Mouse (Mus musculus) CH12.LX (cell line): ENCODE results near the gene Cnn3. TPM values are rescaled to one million over a fixed set of nuclear protein-coding genes. Genes with fewer than 3 reads are reported as not detected.

ENCODE experiments used
- DNase-seq: peaks from one replicate; pipeline ENCODE4 v3.0.0-alpha.2; 2013; ENCODE audit errors: extremely low read depth
- H3K27ac ChIP-seq: 2 replicates; pipeline ENCODE4 v1.5.1; 2012; ENCODE audit warnings: low read depth, mild to moderate bottlenecking, control low read depth, moderate library complexity; ENCODE audit not compliant: insufficient read depth
- H3K27me3 ChIP-seq: replicated peaks from 2 replicates; pipeline ENCODE3; 2012; ENCODE audit warnings: inconsistent platforms
- H3K36me3 ChIP-seq, 2 experiments: replicated peaks in 1 of 2; 2 replicates each; pipeline versions ENCODE3 to v1.6.1; 2012; ENCODE audit warnings: inconsistent platforms in 1 of 2, low read length in 1 of 2, mild to moderate bottlenecking in 1 of 2, mixed read lengths in 1 of 2, moderate library complexity in 1 of 2; ENCODE audit not compliant: control insufficient read depth in 1 of 2, insufficient read depth in 1 of 2
- H3K4me1 ChIP-seq, 2 experiments: 2 replicates each; pipeline ENCODE4 v1.6.1; 2012; ENCODE audit warnings: inconsistent platforms in 1 of 2, moderate library complexity in 1 of 2; ENCODE audit not compliant: insufficient read depth in 2 of 2, control insufficient read depth in 1 of 2
- H3K4me2 ChIP-seq: 2 replicates; pipeline ENCODE4 v1.6.1; 2012; ENCODE audit warnings: low read depth, mild to moderate bottlenecking, control low read depth; ENCODE audit not compliant: poor library complexity, insufficient read depth, severe bottlenecking
- H3K4me3 ChIP-seq, 3 experiments: fragments of 150-350 bp in 1 of 3; sonication (generic) in 1 of 3; replicated peaks in 1 of 3; 2 replicates each; pipeline versions ENCODE3 to v1.5.1; 2011 to 2012; ENCODE audit warnings: low read depth in 2 of 3, low read length in 2 of 3, mild to moderate bottlenecking in 2 of 3, moderate library complexity in 2 of 3, control low read depth in 1 of 3, improper control_type of control experiment in 1 of 3, inconsistent platforms in 1 of 3, mixed read lengths in 1 of 3; ENCODE audit not compliant: poor library complexity in 1 of 3
- H3K79me2 ChIP-seq: replicated peaks from 2 replicates; pipeline ENCODE4 v1.6.1; 2012; ENCODE audit warnings: mild to moderate bottlenecking, moderate library complexity; ENCODE audit not compliant: control insufficient read depth, poor library complexity, insufficient read depth, severe bottlenecking; ENCODE audit errors: extremely low read depth
- H3K9ac ChIP-seq: 2 replicates; pipeline ENCODE4 v1.6.1; 2012; ENCODE audit warnings: low read depth, mild to moderate bottlenecking, control low read depth, moderate library complexity; ENCODE audit not compliant: insufficient read depth
- H3K9me3 ChIP-seq: replicated peaks from 2 replicates; pipeline ENCODE3; 2012; ENCODE audit warnings: low read length, inconsistent platforms, mixed read lengths
- BHLHE40 ChIP-seq: IDR thresholded peaks from 2 replicates; pipeline ENCODE4 v1.6.1; 2011; ENCODE audit warnings: mild to moderate bottlenecking, low read depth, low read length, improper control_type of control experiment
- CHD1 ChIP-seq: IDR thresholded peaks from 2 replicates; pipeline ENCODE4 v1.6.1; 2012; ENCODE audit warnings: low read depth, low read length, improper control_type of control experiment, inconsistent platforms
- CHD2 ChIP-seq: IDR thresholded peaks from 2 replicates; pipeline ENCODE4 v1.6.1; 2011; ENCODE audit warnings: low read length, improper control_type of control experiment
- CTCF ChIP-seq, 2 experiments: IDR thresholded peaks in 1 of 2; conservative IDR thresholded peaks in 1 of 2; 2 replicates each; pipeline ENCODE4 v1.5.1; 2011 to 2012; ENCODE audit warnings: low read depth in 2 of 2, low read length in 2 of 2, improper control_type of control experiment in 1 of 2, inconsistent platforms in 1 of 2, mild to moderate bottlenecking in 1 of 2, moderate library complexity in 1 of 2
- E2F4 ChIP-seq: IDR thresholded peaks from 2 replicates; pipeline ENCODE4 v1.6.1; 2011; ENCODE audit warnings: low read depth, low read length, improper control_type of control experiment; ENCODE audit not compliant: insufficient replicate concordance
- ELF1 ChIP-seq: IDR thresholded peaks from 2 replicates; pipeline ENCODE4 v1.6.1; 2014; ENCODE audit warnings: low read depth, mild to moderate bottlenecking, inconsistent platforms, low read length, improper control_type of control experiment
- ETS1 ChIP-seq: conservative IDR thresholded peaks from 2 replicates; pipeline ENCODE4 v1.6.1; 2012; ENCODE audit warnings: low read depth, mild to moderate bottlenecking, inconsistent platforms, low read length, improper control_type of control experiment, moderate library complexity
- GABPA ChIP-seq: IDR thresholded peaks from 2 replicates; pipeline ENCODE4 v1.6.1; 2012; ENCODE audit warnings: low read depth, low read length, improper control_type of control experiment, inconsistent platforms; ENCODE audit not compliant: insufficient replicate concordance
- IRF4 ChIP-seq: IDR thresholded peaks from 2 replicates; pipeline ENCODE4 v1.6.1; 2014; ENCODE audit warnings: low read depth, mild to moderate bottlenecking, inconsistent platforms, low read length, improper control_type of control experiment
- JUN ChIP-seq: IDR thresholded peaks from 2 replicates; pipeline ENCODE4 v1.6.1; 2011; ENCODE audit warnings: low read depth, mild to moderate bottlenecking, low read length, improper control_type of control experiment, moderate library complexity; ENCODE audit not compliant: insufficient read depth
- KAT2A ChIP-seq: IDR thresholded peaks from 2 replicates; pipeline ENCODE4 v1.6.1; 2012; ENCODE audit warnings: low read length, improper control_type of control experiment, inconsistent platforms; ENCODE audit not compliant: insufficient replicate concordance
- MAFK ChIP-seq: IDR thresholded peaks from 2 replicates; pipeline ENCODE4 v1.6.1; 2011; ENCODE audit warnings: low read length, improper control_type of control experiment; ENCODE audit not compliant: insufficient replicate concordance
- MAX ChIP-seq: IDR thresholded peaks from 2 replicates; pipeline ENCODE4 v1.6.1; 2011; ENCODE audit warnings: low read length, improper control_type of control experiment
- MAZ ChIP-seq: IDR thresholded peaks from 2 replicates; pipeline ENCODE4 v1.6.1; 2012; ENCODE audit warnings: low read depth, mild to moderate bottlenecking, inconsistent platforms, low read length, improper control_type of control experiment, moderate library complexity
- MXI1 ChIP-seq: IDR thresholded peaks from 2 replicates; pipeline ENCODE4 v1.6.1; 2011; ENCODE audit warnings: mild to moderate bottlenecking, low read depth, low read length, improper control_type of control experiment
- MYC ChIP-seq: IDR thresholded peaks from 2 replicates; pipeline ENCODE4 v1.6.1; 2011; ENCODE audit warnings: low read depth, mild to moderate bottlenecking, improper control_type of control experiment, low read length
- NELFE ChIP-seq: IDR thresholded peaks from 2 replicates; pipeline ENCODE4 v1.6.1; 2011; ENCODE audit warnings: low read depth, low read length, improper control_type of control experiment
- NRF1 ChIP-seq: IDR thresholded peaks from 2 replicates; pipeline ENCODE4 v1.6.1; 2014; ENCODE audit warnings: low read depth, mild to moderate bottlenecking, inconsistent platforms, low read length, improper control_type of control experiment, moderate library complexity
- POLR2A ChIP-seq: IDR thresholded peaks from 2 replicates; pipeline ENCODE4 v1.6.1; 2011; ENCODE audit warnings: low read depth, mild to moderate bottlenecking, improper control_type of control experiment, low read length
- POLR2AphosphoS2 ChIP-seq: IDR thresholded peaks from 2 replicates; pipeline ENCODE4 v1.6.1; 2011; ENCODE audit warnings: low read depth, low read length, improper control_type of control experiment
- SMC3 ChIP-seq: IDR thresholded peaks from 2 replicates; pipeline ENCODE4 v1.6.1; 2011; ENCODE audit warnings: low read depth, low read length, improper control_type of control experiment
- TBP ChIP-seq: conservative IDR thresholded peaks from 2 replicates; pipeline ENCODE4 v1.6.1; 2011; ENCODE audit warnings: low read depth, low read length, improper control_type of control experiment
- UBTF ChIP-seq: IDR thresholded peaks from 2 replicates; pipeline ENCODE4 v1.6.1; 2012; ENCODE audit warnings: low read depth, mild to moderate bottlenecking, inconsistent platforms, low read length, improper control_type of control experiment, moderate library complexity
- USF1 ChIP-seq: IDR thresholded peaks from 2 replicates; pipeline ENCODE4 v1.6.1; 2014; ENCODE audit warnings: low read depth, mild to moderate bottlenecking, inconsistent platforms, low read length, improper control_type of control experiment
- ZC3H11A ChIP-seq: IDR thresholded peaks from 2 replicates; pipeline ENCODE4 v1.6.1; 2012; ENCODE audit warnings: low read depth, mild to moderate bottlenecking, inconsistent platforms, low read length, improper control_type of control experiment
- ZMIZ1 ChIP-seq: IDR thresholded peaks from 2 replicates; pipeline ENCODE4 v1.6.1; 2012; ENCODE audit warnings: low read depth, mild to moderate bottlenecking, inconsistent platforms, low read length, improper control_type of control experiment
- ZNF384 ChIP-seq: IDR thresholded peaks from 2 replicates; pipeline ENCODE4 v1.6.1; 2012; ENCODE audit warnings: low read depth, low read length, improper control_type of control experiment, inconsistent platforms
- dilution Hi-C: fragments of 300-500 bp; cut with MboI; formaldehyde crosslinking; loops from 2 replicates; pipeline ENCODE4 v1.14.3; 2020; ENCODE audit warnings: low sequenced_read_pairs; ENCODE audit not compliant: extremely low pct_unique_long_range_greater_than_20kb, extremely low pct_ligation_motif_present
- in situ Hi-C: fragments of 300-500 bp; cut with MboI; formaldehyde crosslinking; loops from 3 replicates; pipeline ENCODE4 v1.14.3; 2019; ENCODE audit warnings: low sequenced_read_pairs, low pct_ligation_motif_present, low pct_unique_long_range_greater_than_20kb, mixed read lengths
- polyA plus RNA-seq: library from polyadenylated mRNA; unstranded; fragments of >175 nt; gene quantifications from 2 replicates; pipeline ENCODE4 v1.2.1, GENCODE M21; 2012; ENCODE audit warnings: low read depth; ENCODE audit not compliant: insufficient read length
- total RNA-seq, 2 experiments: library from RNA; depleted of rRNA; stranded (reverse); fragments of 300-350 nt in 1 of 2; fragments of >200 nt in 1 of 2; gene quantifications; 2 replicates each; pipeline ENCODE4 v1.2.3; 2012 to 2014

Gene Cnn3
- total and polyA plus RNA-seq, 3 experiments, result 12.5 to 58.5 (median 46.4) TPM

DNA sequence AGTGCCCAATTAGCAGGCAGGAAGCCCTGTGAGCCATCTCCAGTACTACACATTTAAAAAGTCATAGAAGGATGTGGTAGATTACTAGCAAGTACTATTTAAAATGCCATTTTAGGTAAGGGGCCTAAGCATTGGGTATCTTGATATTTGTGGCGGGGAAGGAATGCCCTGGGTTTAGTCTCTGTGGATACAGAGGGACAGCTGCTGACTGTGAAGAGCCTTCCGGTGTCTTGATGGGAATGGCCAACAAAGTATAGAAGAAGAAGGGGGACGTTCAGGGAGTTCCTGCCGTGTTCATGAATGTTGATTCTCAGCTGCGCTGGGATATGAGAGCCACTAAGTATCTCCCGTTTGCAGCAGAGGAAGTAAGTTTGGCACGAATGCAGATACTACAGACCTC, 10.8 kb downstream of the Cnn3 start:
- no peak overlapping the region for H3K27ac ChIP-seq
- no peak overlapping the region for H3K9ac ChIP-seq
- DNase-seq, result no peak
- no peaks in the 10 kb centered on the region for H3K27me3 ChIP-seq
- dilution Hi-C loops, result no loop called here
- no peaks in the 10 kb centered on the region for H3K9me3 ChIP-seq
- H3K4me2 ChIP-seq, result no peak overlapping the region
- TF ChIP-seq ELF1, result no peak
- TF ChIP-seq MXI1, result no peak
- TF ChIP-seq KAT2A, result no peak
- no peak for TF ChIP-seq ZMIZ1
- no peak for TF ChIP-seq POLR2A
- no peak for TF ChIP-seq IRF4
- TF ChIP-seq POLR2AphosphoS2, result no peak
- TF ChIP-seq E2F4, result no peak
- TF ChIP-seq TBP, result no peak
- no peak for TF ChIP-seq CHD2
- TF ChIP-seq MAZ, result no peak
- TF ChIP-seq GABPA, result no peak
- H3K4me1 ChIP-seq, result peaks cover 7 to 58% of the 10 kb centered on the region in 2 experiments; a peak in 3 of 4 replicates
- no peaks in the 10 kb centered on the region for H3K79me2 ChIP-seq
- in situ Hi-C loops, result no loop called here
- H3K4me3 ChIP-seq, result no peak overlapping the region
- peaks cover 0 to 17% of the 10 kb centered on the region in 2 experiments for H3K36me3 ChIP-seq

- no peaks in the 10 kb centered on the region for H3K79me2 ChIP-seq
- H3K9ac ChIP-seq, result no peak overlapping the region
- peaks cover 7 to 68% of the 10 kb centered on the region in 2 experiments; a peak in 3 of 4 replicates for H3K4me1 ChIP-seq
- H3K27ac ChIP-seq, result no peak overlapping the region
- no peak for DNase-seq
- no peaks in the 10 kb centered on the region for H3K27me3 ChIP-seq
- no peak overlapping the region for H3K4me2 ChIP-seq
- TF ChIP-seq CTCF (conservative IDR thresholded peaks at IDR 0.05 in 1 of 2, IDR thresholded peaks at IDR 0.05 in 1 of 2; ENCODE audit: low read depth in 2 of 2, low read length in 2 of 2), result no peak
- no peak for TF ChIP-seq USF1
- TF ChIP-seq MAX, result no peak
- TF ChIP-seq E2F4, result no peak
- no peak for TF ChIP-seq ZMIZ1
- in situ Hi-C loops (no loop called here), dilution Hi-C loops (no loop called here)
- no peaks in the 10 kb centered on the region for H3K9me3 ChIP-seq
- H3K4me3 ChIP-seq, result no peak overlapping the region
- peaks cover 0 to 18% of the 10 kb centered on the region in 2 experiments for H3K36me3 ChIP-seq
Measured at GRCm38 (mm10) chr3:121437996-121438395, 11.7 kb downstream of the Cnn3 start.

DNA sequence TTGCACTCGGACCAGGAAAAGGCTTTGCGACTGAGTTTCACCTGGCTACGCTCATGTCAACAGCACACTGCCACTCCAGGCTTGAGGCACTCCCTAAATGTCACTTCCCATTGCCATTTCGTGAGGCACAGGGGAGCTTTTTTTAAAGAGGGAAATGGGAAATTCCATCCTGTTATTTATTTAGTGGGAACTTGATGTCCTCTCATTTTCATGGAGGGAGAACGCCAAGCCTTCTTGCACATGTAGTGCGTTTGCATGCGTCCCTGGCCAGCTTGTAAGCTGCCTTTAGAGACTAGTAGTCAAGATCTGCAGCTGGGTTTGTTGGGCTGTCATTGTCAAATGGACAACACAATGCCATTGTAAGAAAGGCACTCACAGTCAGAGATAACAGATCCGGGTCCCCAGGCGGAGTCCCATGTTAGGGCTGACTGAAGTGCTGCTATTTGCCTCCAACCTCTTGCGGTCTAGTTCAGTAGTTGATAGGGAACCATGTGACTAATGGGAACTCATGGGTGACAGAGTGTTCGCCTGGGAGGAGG, 13.4 kb downstream of the Cnn3 start:
- Histone ChIP-seq H3K79me2 (no peaks in the 10 kb centered on the region), H3K9me3 (no peaks in the 10 kb centered on the region), H3K27me3 (no peaks in the 10 kb centered on the region), H3K36me3 (peaks cover 0 to 23% of the 10 kb centered on the region in 2 experiments), H3K4me1 (peaks cover 7 to 69% of the 10 kb centered on the region in 2 experiments; a peak in 3 of 4 replicates), H3K27ac (no peak overlapping the region), H3K9ac (no peak overlapping the region), H3K4me3 (no peak overlapping the region), H3K4me2 (no peak overlapping the region)
- no peak for DNase-seq
- in situ Hi-C loops, result loop anchor here (5.0 kb wide), 1 partner anchor 53 kb away; no protein-coding TSS in a partner anchor
- dilution Hi-C loops, result no loop called here
- TF ChIP-seq MYC (no peak), BHLHE40 (no peak), MAFK (no peak), SMC3 (no peak), USF1 (no peak), CTCF (conservative IDR thresholded peaks at IDR 0.05 in 1 of 2, IDR thresholded peaks at IDR 0.05 in 1 of 2; ENCODE audit: low read depth in 2 of 2, low read length in 2 of 2) (no peak), ZNF384 (no peak), UBTF (no peak), NRF1 (no peak), CHD2 (no peak), ZC3H11A (no peak), ETS1 (no peak), CHD1 (no peak), NELFE (no peak), JUN (no peak)
